Mouse (Mus musculus): ENCODE data around the gene Slc7a5. TPM values are rescaled to one million over a fixed set of nuclear protein-coding genes. Genes with fewer than 3 reads are reported as not detected.

The Slc7a5 gene
- polyA plus RNA-seq, 2 experiments, result 27.8 to 34.6 TPM

GRCm38 (mm10) chr8:121925624-121926023, 18.1 kb upstream of the Slc7a5 start:
- Histone ChIP-seq H3K27ac (replicated peaks; ENCODE audit: low read depth, low read length) (no peak overlapping the region), H3K27me3 (ENCODE audit: control insufficient read depth, insufficient read depth, low read length) (no peaks in the 10 kb centered on the region), H3K36me3 (ENCODE audit: control insufficient read depth, insufficient read depth, low read length) (no peaks in the 10 kb centered on the region), H3K4me3 (replicated peaks; ENCODE audit: low read length) (no peak overlapping the region), H3K9ac (ENCODE audit: low read depth, low read length, severe bottlenecking) (no peak overlapping the region), H3K9me3 (ENCODE audit: control insufficient read depth, low read length) (no peaks in the 10 kb centered on the region), H3K4me1 (ENCODE audit: control insufficient read depth, insufficient read depth, low read length) (no peaks in the 10 kb centered on the region), H3K4me2 (replicated peaks; ENCODE audit: low read depth, low read length, severe bottlenecking) (no peak overlapping the region)
- peak; percentile 55 for ATAC-seq (ENCODE audit: low FRiP score, low read depth)
- no peak for TF ChIP-seq POLR2A (IDR thresholded peaks at IDR 0.05; ENCODE audit: borderline replicate concordance, extremely low read depth, insufficient read depth, insufficient read length)
- peak; percentile 78 for DNase-seq (ENCODE audit: low spot score)
- WGBS, result 34% methylated on average over 10 of the region's 10 CpGs

GRCm38 (mm10) chr8:121924681-121925080, 17.2 kb upstream of the Slc7a5 start:
- Histone ChIP-seq H3K27ac (replicated peaks; ENCODE audit: low read depth, low read length) (no peak overlapping the region), H3K4me3 (replicated peaks; ENCODE audit: low read length) (no peak overlapping the region)
- 84% methylated on average over 5 of the region's 5 CpGs for WGBS

GRCm38 (mm10) chr8:121922101-121922500, 14.6 kb upstream of the Slc7a5 start:
- 64% methylated on average over 8 of the region's 8 CpGs for WGBS
- no peak overlapping the region for H3K27ac ChIP-seq (replicated peaks; ENCODE audit: low read depth, low read length)
- H3K4me3 ChIP-seq (replicated peaks; ENCODE audit: low read length), result no peak overlapping the region
- TF ChIP-seq POLR2A (IDR thresholded peaks at IDR 0.05; ENCODE audit: borderline replicate concordance, extremely low read depth, insufficient read depth, insufficient read length), result no peak
- H3K4me2 ChIP-seq (replicated peaks; ENCODE audit: low read depth, low read length, severe bottlenecking), result no peak overlapping the region
- no peak overlapping the region for H3K9ac ChIP-seq (ENCODE audit: low read depth, low read length, severe bottlenecking)
- H3K27me3 ChIP-seq (ENCODE audit: control insufficient read depth, insufficient read depth, low read length), result no peaks in the 10 kb centered on the region
- no peak for DNase-seq (ENCODE audit: low spot score)
- H3K9me3 ChIP-seq (ENCODE audit: control insufficient read depth, low read length), result no peaks in the 10 kb centered on the region
- H3K4me1 ChIP-seq (ENCODE audit: control insufficient read depth, insufficient read depth, low read length), result no peaks in the 10 kb centered on the region
- no peaks in the 10 kb centered on the region for H3K36me3 ChIP-seq (ENCODE audit: control insufficient read depth, insufficient read depth, low read length)
- no peak for ATAC-seq (ENCODE audit: low FRiP score, low read depth)

More at GRCm38 (mm10) chr8:121924681-121925080, 17.2 kb upstream of the Slc7a5 start:
- Histone ChIP-seq H3K9ac (ENCODE audit: low read depth, low read length, severe bottlenecking) (no peak overlapping the region), H3K27me3 (ENCODE audit: control insufficient read depth, insufficient read depth, low read length) (no peaks in the 10 kb centered on the region), H3K9me3 (ENCODE audit: control insufficient read depth, low read length) (no peaks in the 10 kb centered on the region), H3K4me2 (replicated peaks; ENCODE audit: low read depth, low read length, severe bottlenecking) (no peak overlapping the region), H3K4me1 (ENCODE audit: control insufficient read depth, insufficient read depth, low read length) (no peaks in the 10 kb centered on the region), H3K36me3 (ENCODE audit: control insufficient read depth, insufficient read depth, low read length) (no peaks in the 10 kb centered on the region)
- no peak for TF ChIP-seq POLR2A (IDR thresholded peaks at IDR 0.05; ENCODE audit: borderline replicate concordance, extremely low read depth, insufficient read depth, insufficient read length)
- DNase-seq (ENCODE audit: low spot score), result no peak
- ATAC-seq (ENCODE audit: low FRiP score, low read depth), result no peak

- 83% methylated on average over 8 of the region's 8 CpGs for WGBS
- ATAC-seq (ENCODE audit: low FRiP score, low read depth), result no peak
Observed at GRCm38 (mm10) chr8:121921582-121921981, 14.1 kb upstream of the Slc7a5 start.

GRCm38 (mm10) chr8:121919731-121920130, 12.2 kb upstream of the Slc7a5 start:
- H3K4me2 ChIP-seq (replicated peaks; ENCODE audit: low read depth, low read length, severe bottlenecking), result no peak overlapping the region
- H3K9ac ChIP-seq (ENCODE audit: low read depth, low read length, severe bottlenecking), result no peak overlapping the region
- ATAC-seq (ENCODE audit: low FRiP score, low read depth) (peak; percentile 48; the same call in 1 of the 2 replicates), DNase-seq (ENCODE audit: low spot score) (peak; percentile 47)
- no peaks in the 10 kb centered on the region for H3K4me1 ChIP-seq (ENCODE audit: control insufficient read depth, insufficient read depth, low read length)
- 44% methylated on average over 3 of the region's 3 CpGs for WGBS
- H3K9me3 ChIP-seq (ENCODE audit: control insufficient read depth, low read length), result no peaks in the 10 kb centered on the region
- no peak for TF ChIP-seq POLR2A (IDR thresholded peaks at IDR 0.05; ENCODE audit: borderline replicate concordance, extremely low read depth, insufficient read depth, insufficient read length)
- no peak overlapping the region for H3K27ac ChIP-seq (replicated peaks; ENCODE audit: low read depth, low read length)
- no peaks in the 10 kb centered on the region for H3K36me3 ChIP-seq (ENCODE audit: control insufficient read depth, insufficient read depth, low read length)
- H3K27me3 ChIP-seq (ENCODE audit: control insufficient read depth, insufficient read depth, low read length), result no peaks in the 10 kb centered on the region
- no peak overlapping the region for H3K4me3 ChIP-seq (replicated peaks; ENCODE audit: low read length)

More at GRCm38 (mm10) chr8:121921582-121921981, 14.1 kb upstream of the Slc7a5 start:
- H3K4me2 ChIP-seq (replicated peaks; ENCODE audit: low read depth, low read length, severe bottlenecking), result no peak overlapping the region
- no peaks in the 10 kb centered on the region for H3K36me3 ChIP-seq (ENCODE audit: control insufficient read depth, insufficient read depth, low read length)
- H3K4me3 ChIP-seq (replicated peaks; ENCODE audit: low read length), result no peak overlapping the region
- no peaks in the 10 kb centered on the region for H3K27me3 ChIP-seq (ENCODE audit: control insufficient read depth, insufficient read depth, low read length)
- TF ChIP-seq POLR2A (IDR thresholded peaks at IDR 0.05; ENCODE audit: borderline replicate concordance, extremely low read depth, insufficient read depth, insufficient read length), result no peak
- no peak overlapping the region for H3K27ac ChIP-seq (replicated peaks; ENCODE audit: low read depth, low read length)
- no peaks in the 10 kb centered on the region for H3K4me1 ChIP-seq (ENCODE audit: control insufficient read depth, insufficient read depth, low read length)
- no peak overlapping the region for H3K9ac ChIP-seq (ENCODE audit: low read depth, low read length, severe bottlenecking)
- no peaks in the 10 kb centered on the region for H3K9me3 ChIP-seq (ENCODE audit: control insufficient read depth, low read length)
- DNase-seq (ENCODE audit: low spot score), result no peak

GRCm38 (mm10) chr8:121919158-121919557, 11.7 kb upstream of the Slc7a5 start:
- WGBS, result 79% methylated on average over 4 of the region's 4 CpGs
- Histone ChIP-seq H3K4me2 (replicated peaks; ENCODE audit: low read depth, low read length, severe bottlenecking) (no peak overlapping the region), H3K27ac (replicated peaks; ENCODE audit: low read depth, low read length) (no peak overlapping the region), H3K9ac (ENCODE audit: low read depth, low read length, severe bottlenecking) (no peak overlapping the region), H3K4me3 (replicated peaks; ENCODE audit: low read length) (no peak overlapping the region), H3K27me3 (ENCODE audit: control insufficient read depth, insufficient read depth, low read length) (no peaks in the 10 kb centered on the region), H3K36me3 (ENCODE audit: control insufficient read depth, insufficient read depth, low read length) (no peaks in the 10 kb centered on the region), H3K9me3 (ENCODE audit: control insufficient read depth, low read length) (no peaks in the 10 kb centered on the region), H3K4me1 (ENCODE audit: control insufficient read depth, insufficient read depth, low read length) (no peaks in the 10 kb centered on the region)
- no peak for TF ChIP-seq POLR2A (IDR thresholded peaks at IDR 0.05; ENCODE audit: borderline replicate concordance, extremely low read depth, insufficient read depth, insufficient read length)
- ATAC-seq (ENCODE audit: low FRiP score, low read depth) (no peak), DNase-seq (ENCODE audit: low spot score) (no peak)
